Mouse (Mus musculus) naive thymus-derived CD4-positive, alpha-beta T cell, adult 5 months (primary cell): ENCODE data around the gene Actr3. TPM values are rescaled to one million over a fixed set of nuclear protein-coding genes. Genes with fewer than 3 reads are reported as not detected.

Experiments
- polyA plus RNA-seq: library from polyadenylated mRNA; unstranded; fragments of 100-300 nt; shearing (Covaris generic); gene quantifications from one replicate; pipeline ENCODE4 v1.2.1, GENCODE M21; 2017

Gene Actr3
- 891 TPM for polyA plus RNA-seq

GRCm38 (mm10) chr1:125435369-125436135, at the start of gene Actr3:
TSS of gene Actr3 (minus strand) at chr1:125435727.

Other genes starting within 250 kb of the Actr3 start
- 0.58 TPM for gene Slc35f5, start 124.9 kb upstream of the Actr3 start, polyA plus RNA-seq
- not detected for gene Gpr39, start 241.3 kb upstream of the Actr3 start, polyA plus RNA-seq